Mouse (Mus musculus): ENCODE data around the gene Tmem107.

Gene Tmem107

DNA sequence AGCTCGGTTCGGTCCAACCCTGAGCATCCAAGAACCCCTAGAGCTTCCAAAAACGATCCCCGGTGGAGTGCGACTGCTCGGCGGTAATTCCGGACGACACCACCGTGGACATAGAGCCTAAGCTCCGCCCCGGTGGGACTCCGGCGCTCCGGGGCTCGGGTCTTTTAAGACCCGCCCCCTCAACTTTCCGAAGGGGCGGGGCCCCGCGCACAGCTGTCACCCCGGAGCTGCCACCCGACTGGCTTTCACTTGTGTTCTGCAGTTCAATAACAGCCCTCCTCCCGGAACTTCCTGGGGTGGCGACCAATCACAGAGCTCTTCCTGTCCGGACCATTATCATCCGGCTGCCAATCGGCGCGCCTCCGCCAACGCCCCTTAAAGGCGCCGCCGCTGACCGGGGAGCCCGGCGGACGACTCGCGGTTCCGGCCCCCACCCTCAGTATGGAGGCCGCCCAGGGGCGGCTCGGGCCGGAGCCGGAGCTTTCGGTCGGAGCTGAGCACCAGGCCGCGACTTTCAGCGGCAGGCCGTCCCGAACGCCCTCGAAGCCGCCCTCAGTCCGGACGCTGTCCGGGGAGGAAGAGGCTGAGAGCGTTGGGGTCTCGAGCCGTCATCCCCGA, 11.1 kb upstream of the Tmem107 start, which contains the start of gene Borcs6:
Gene Borcs6 (plus strand): TSS at position 361 of the 618 bp plus-strand sequence.
- peak; percentile 86 to 91 for DNase-seq (ENCODE audit: low spot score in 2 of 2)

GRCm38 (mm10) chr11:69059975-69060411, 10.6 kb upstream of the Tmem107 start:
- DNase-seq (ENCODE audit: low spot score in 2 of 2) = no peak

- DNase-seq (ENCODE audit: low spot score in 2 of 2) = no peak
Measured at GRCm38 (mm10) chr11:69060448-69061254, 10.0 kb upstream of the Tmem107 start.

- DNase-seq (ENCODE audit: low spot score in 2 of 2) = no peak
Measured at GRCm38 (mm10) chr11:69061255-69061912, 9.2 kb upstream of the Tmem107 start.

DNA sequence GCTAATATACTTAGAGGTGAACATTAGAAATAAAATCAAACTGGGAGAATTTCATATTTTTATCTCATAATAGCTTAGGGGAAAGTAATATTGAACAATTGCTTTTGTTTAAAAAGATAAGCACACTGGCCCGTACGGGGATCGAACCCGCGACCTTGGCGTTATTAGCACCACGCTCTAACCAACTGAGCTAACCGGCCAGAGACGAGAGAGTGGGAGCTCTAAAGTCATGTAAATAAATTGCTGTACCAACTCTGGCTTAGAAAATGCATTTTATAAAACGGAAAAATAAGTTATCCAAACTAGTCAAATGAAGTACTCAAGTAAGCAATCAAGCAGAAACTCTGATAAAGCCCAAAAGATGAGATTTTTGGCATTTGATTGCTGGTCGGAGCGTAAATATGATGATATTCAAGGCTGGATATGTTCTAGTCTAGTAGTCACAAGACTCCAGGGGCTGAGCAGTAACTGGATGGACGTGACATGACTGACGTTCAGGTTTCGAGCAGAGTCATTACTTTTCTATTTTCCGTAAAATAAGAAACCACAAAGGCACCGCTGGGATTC, 8.3 kb upstream of the Tmem107 start:
- peak; percentile 75 to 78 for DNase-seq (ENCODE audit: low spot score in 2 of 2)

GRCm38 (mm10) chr11:69062761-69063224, 7.8 kb upstream of the Tmem107 start:
- DNase-seq (ENCODE audit: low spot score in 2 of 2) = peak; percentile 99

DNA sequence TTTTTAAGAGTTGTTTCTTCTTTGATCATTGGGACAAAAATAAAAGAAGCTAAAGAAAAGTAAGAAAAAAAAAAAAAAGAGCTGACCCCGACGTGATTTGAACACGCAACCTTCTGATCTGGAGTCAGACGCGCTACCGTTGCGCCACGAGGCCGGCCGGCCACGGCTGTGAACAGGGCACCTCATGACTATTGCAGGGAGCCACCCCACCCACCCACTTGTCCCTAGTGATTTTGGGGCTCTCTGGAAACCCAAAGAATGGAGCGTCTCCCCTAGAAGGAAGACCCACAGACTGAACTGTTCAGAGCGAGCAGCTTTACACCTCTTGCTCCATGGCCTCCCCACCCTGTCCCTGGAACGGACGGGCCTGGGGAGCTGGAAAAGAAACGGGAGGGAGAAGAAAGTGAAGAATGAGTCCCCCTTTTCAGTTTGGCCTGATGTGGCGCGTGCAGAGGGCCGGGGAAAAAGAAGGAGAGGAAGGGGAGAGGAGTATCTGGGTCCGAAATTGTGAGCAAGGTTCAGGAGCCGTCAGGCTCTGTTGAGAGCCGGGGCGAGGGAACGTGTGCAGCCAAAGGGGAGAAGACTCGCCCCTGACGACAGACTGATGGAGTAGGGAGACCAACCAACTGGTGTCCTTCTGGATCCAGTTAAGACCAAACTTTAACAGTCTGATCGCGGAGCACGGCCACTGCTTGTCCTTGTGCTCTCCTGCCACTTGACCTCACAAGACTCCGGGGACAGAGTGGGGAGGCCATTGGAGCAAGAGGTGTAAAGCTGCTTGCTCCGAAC, 7.0 kb upstream of the Tmem107 start:
- peak in 1 of 2 experiments; percentile 72 for DNase-seq (ENCODE audit: low spot score in 2 of 2)

DNA sequence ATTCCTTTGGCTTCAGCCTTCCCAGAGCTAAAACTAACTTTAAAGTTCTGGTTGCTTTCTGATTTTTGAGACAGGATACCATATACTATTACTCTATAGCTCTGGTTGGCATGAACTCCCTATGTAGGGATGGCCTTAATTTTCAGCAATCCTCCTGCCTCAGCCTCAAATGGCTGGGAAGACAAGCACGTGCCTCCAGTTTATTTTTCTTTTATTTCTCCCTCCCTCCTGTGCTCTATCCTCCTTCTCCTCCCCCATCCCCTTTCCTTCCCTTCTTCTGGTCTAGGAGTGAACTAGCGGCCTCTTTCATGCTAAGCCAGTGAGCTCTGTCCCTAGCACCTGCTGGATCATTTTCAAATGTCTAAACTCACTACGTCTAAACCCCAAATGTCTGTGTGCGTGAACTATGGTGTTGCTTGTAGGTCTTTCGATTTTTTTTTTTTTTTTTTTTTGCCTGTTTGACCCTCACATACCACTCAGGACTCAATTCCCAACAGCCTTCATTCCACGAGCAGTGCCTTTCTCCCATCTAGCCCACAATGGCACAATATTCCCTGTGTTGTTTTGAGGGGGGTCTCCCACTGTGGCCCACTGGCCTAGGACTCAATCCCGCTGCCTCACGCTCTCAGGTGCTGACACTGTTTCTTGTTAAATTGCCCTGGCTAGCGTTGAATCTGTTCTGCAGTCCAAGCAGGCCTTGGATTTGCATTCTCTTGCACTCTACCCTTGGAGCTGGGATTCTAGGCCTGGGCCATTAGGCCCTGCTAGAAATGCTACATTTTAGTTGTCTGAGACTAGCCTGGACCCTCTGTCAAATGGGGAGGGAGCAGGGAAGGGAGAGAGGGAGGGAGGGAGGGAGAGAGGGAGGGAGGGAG, 6.1 kb upstream of the Tmem107 start:
- no peak for DNase-seq (ENCODE audit: low spot score in 2 of 2)

DNA sequence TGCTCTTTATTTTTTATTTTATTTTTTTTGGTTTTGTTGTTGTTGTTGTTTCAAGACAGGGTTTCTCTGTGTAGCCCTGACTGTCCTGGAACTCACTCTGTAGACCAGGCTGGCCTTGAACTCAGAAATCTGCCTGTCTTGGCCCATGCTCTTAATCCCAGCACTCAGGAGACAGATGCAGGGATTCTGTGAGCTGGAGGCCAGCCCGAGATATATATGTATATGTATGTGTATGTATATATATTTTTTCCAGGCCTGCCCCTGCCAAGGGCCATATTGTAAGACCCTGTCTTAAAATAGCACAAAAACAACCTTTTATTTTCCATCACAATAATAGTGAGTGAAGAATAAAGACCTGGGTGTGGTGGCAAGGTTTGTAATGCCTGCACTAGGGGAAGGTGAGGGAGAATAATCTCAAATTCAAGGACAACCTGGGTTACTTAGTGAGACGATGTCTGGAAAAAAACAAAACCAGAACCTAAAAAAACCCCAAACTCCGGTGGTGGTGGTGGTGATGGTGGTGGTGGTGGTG, 5.1 kb upstream of the Tmem107 start:
- no peak for DNase-seq (ENCODE audit: low spot score in 2 of 2)

DNA sequence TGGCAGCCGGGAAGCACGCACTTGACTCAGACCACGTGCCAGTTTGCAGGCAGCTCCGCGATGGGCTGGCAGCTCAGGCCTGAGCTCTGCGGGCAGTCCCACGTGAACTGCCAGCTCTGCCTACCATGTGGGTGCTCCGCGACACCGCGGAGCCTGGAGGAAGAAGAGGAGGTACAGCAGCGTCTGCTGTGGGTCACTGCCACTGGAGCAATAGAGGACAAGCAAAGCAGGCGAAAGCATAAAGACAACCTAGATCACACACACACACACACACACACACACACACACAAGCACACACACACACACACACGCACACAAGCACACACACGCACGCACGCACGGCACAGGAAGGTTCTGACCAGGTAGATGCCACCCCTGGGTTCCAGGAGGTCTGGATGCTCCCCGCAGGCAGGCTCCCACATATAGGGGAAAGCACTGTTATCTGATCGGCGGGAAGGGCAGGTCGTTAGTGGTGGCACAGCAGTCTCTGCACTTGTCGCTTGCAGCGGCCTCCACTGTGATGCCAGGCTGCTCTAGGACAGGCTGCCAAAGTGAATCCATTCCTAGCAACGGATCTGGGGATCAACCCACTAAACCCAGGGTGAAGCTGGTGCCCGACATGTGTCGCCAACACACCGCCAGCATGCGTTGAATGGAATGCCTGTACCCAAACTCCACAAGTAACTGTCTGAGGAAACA, 4.3 kb upstream of the Tmem107 start:
- DNase-seq (ENCODE audit: low spot score in 2 of 2) = peak; percentile 31 to 35

GRCm38 (mm10) chr11:69066956-69067355, 3.6 kb upstream of the Tmem107 start:
- DNase-seq (ENCODE audit: low spot score in 2 of 2) = peak; percentile 84 to 90

GRCm38 (mm10) chr11:69067601-69068000, 3.0 kb upstream of the Tmem107 start:
- no peak for DNase-seq (ENCODE audit: low spot score in 2 of 2)

GRCm38 (mm10) chr11:69070093-69070492, 513 bp upstream of the Tmem107 start:
- no peak for DNase-seq (ENCODE audit: low spot score in 2 of 2)

DNA sequence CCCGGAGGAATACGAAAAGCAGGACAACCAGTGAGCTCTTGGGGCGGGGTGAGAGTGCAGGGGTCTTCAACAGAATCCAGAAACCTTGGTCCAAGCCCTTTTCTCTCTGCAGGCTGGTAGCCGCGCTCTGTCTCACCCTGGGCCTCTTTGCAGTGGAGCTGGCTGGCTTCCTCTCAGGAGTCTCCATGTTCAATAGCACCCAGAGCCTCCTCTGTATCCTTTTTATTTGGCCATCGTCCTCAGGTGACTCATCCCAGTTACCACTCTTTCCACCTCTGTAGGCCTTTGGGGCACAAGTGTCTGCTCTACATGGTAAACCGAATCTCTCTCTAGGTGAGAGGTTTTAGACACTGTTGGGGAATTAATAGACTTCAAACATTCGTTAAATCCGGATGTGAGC, 656 bp downstream of the Tmem107 start:
- no peak for DNase-seq (ENCODE audit: low spot score in 2 of 2)

DNA sequence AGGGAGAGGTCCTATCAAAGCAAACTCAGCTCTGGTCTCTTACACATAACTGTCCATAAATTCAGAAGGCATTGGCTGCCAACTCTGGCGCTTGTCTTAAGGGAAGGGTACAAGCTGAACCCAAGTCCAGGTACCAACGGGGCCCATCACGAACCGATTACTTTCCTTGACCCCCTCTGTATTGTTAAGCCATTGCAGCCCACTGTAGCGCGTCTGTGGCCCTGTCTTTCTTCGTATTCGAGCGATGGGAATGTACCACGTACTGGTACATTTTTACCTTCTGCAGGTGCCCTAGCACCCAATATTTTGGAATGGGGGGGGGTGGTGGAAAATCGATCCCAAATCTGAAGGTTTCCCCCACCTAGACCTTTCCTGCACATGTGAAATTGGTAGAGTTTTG, 1.6 kb downstream of the Tmem107 start:
- DNase-seq (ENCODE audit: low spot score in 2 of 2) = no peak

GRCm38 (mm10) chr11:69072666-69073064, 2.1 kb downstream of the Tmem107 start:
- no peak for DNase-seq (ENCODE audit: low spot score in 2 of 2)

DNA sequence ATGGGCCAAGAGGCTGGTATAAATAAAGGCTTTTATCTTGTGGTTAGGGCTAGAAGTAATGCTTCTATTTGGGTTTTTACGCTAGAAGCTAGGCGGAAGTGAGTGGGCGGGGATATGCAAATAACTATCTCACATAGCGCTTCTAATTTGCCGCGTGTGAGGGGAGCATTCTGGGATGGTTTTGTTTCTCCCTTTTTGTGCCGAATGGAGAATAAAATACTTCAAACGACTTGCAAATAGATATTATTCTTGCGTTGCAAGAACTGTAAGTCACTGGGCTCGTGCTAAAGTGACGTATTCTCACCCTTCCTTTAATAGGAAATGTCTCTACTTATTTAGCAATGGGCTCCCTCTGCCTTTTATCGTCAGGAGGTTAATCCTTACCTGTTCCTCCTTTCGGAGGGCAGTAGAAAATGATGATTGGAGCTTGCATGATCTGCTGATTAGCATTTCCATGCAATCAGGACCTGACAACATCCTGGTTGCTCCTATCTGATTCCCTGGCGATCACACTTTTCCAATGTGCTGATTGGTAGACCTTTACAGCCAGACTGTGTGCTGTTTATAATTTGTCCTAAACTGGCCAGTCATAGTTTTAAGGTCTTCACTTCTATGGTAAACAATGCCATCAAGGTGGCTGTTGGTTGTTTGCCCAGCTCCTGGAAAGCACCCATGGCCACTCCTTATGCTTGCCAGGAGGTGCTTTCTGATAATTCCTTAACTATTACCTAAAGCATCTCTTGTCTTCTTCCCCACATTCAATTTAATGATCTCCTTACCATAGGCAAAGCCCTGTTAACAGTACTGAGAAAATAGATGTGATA, 2.7 kb downstream of the Tmem107 start:
- DNase-seq (ENCODE audit: low spot score in 2 of 2) = peak in 1 of 2 experiments; percentile 69

DNA sequence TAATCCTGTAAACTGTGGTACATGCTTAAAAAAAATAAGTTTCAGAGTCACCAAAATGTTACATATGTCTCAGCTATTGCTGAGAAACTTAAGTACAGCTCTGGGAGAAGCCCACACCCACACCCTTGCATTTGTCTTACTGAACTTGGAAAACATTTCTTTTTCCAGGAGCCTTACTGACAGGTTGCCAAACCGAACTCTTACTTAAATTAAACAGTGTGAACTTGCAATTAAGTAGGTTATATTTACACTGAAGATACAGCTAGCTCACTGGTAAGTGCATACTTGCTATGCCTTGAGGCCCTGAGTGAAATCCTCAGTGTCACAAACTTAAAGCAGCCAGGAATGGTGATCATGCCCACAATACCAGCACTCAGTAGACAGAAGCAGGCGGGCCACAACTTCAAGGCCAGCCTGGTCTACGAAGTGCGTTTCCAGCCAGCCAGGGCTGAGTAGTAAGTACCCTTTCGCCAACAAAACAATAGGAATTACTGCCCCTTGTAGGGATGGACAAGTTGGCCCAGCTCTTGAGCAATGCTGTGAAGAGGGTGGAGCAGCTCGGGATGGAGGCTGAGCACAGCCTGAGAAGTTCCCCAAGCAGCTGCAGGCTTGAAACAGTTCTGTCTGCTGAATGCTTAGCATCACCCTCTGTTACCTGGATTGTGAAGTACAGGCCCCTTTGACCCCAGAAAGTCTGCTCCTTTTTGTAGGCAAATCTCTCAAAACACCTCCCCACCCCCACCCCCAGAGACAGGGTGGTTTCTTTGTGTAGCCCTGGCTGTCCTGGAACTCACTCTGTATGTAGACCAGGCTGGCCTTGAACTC, 3.6 kb downstream of the Tmem107 start:
- no peak for DNase-seq (ENCODE audit: low spot score in 2 of 2)

Data from frontal cortex, postnatal 25 days (tissue).